ENCODE assay signal across 8 mouse cellular contexts in genomic region chr7:19130657-19131056, GRCm38 (mm10). TPM values are rescaled to one million over a fixed set of nuclear protein-coding genes. Genes with fewer than 3 reads are reported as not detected.
DNase-seq lines count a peak whose midpoint lies in the region; ATAC-seq and TF ChIP-seq lines count a peak whose summit lies in the region.

No protein-coding gene starts in this region.

- H3K27me3 ChIP-seq in kidney, adult 2 months (replicated peaks; ENCODE audit: control insufficient read depth, insufficient read depth, low read length): no peaks in the 10 kb centered on the region
- H3K27me3 ChIP-seq in MEL (ENCODE audit: control insufficient read depth in 1 of 2, insufficient read depth in 2 of 2, low read length in 2 of 2): no peaks in the 10 kb centered on the region
- H3K27me3 ChIP-seq in heart, postnatal 0 days (ENCODE audit: control insufficient read depth, insufficient read depth, low read length): no peaks in the 10 kb centered on the region

- no peak overlapping the region for H3K9ac ChIP-seq in MEL (ENCODE audit: control insufficient read depth, low read depth, low read length, poor library complexity, severe bottlenecking)
- H3K9ac ChIP-seq in heart, postnatal 0 days (replicated peaks; ENCODE audit: low read depth, low read length): peak overlapping the region; percentile 38; the same call in 1 of the 2 replicates

- peaks cover 7% of the 10 kb centered on the region; the same call in 1 of the 2 replicates for H3K4me1 ChIP-seq in kidney, adult 2 months (ENCODE audit: control insufficient read depth, insufficient read depth, low read length)
- peaks cover 0 to 4% of the 10 kb centered on the region in 2 experiments; a peak in 2 of 4 replicates for H3K4me1 ChIP-seq in MEL (ENCODE audit: control insufficient read depth in 1 of 2, insufficient read depth in 2 of 2, low read length in 2 of 2)
- peaks cover 5% of the 10 kb centered on the region; the same call in 1 of the 2 replicates for H3K4me1 ChIP-seq in heart, postnatal 0 days (ENCODE audit: control insufficient read depth, insufficient read depth)

- H3K27ac ChIP-seq in kidney, adult 2 months (ENCODE audit: insufficient read depth, low read depth, low read length): peak overlapping the region; percentile 91; the same call in 1 of the 2 replicates
- no peak overlapping the region for H3K27ac ChIP-seq in MEL (ENCODE audit: control insufficient read depth, low read depth, low read length)
- peak overlapping the region; percentile 83 for H3K27ac ChIP-seq in heart, postnatal 0 days (ENCODE audit: low read depth)

- TF ChIP-seq POLR2A in kidney, adult 2 months (IDR thresholded peaks at IDR 0.05; ENCODE audit: low read depth, low read length): no peak
- TF ChIP-seq POLR2A in MEL (IDR thresholded peaks at IDR 0.05; ENCODE audit: control insufficient read depth in 1 of 2, insufficient read depth in 1 of 2, low read depth in 1 of 2, low read length in 2 of 2, poor library complexity in 1 of 2): no peak

- H3K9me3 ChIP-seq in MEL (replicated peaks; ENCODE audit: insufficient read depth, low read length): no peaks in the 10 kb centered on the region
- H3K9me3 ChIP-seq in heart, postnatal 0 days (replicated peaks; ENCODE audit: control insufficient read depth, low read length): no peaks in the 10 kb centered on the region

- H3K4me2 ChIP-seq in heart, postnatal 0 days (ENCODE audit: low read depth, low read length): peak overlapping the region; percentile 72

- intact Hi-C loops in left cerebral cortex, postnatal 36 days (cut with DNase I): no loop called here

- H3K79me2 ChIP-seq in MEL (ENCODE audit: control insufficient read depth, insufficient read depth, low read length, poor library complexity): no peaks in the 10 kb centered on the region

- H3K4me3 ChIP-seq in kidney, adult 2 months (ENCODE audit: insufficient read depth, low read depth, low read length): no peak overlapping the region
- H3K4me3 ChIP-seq in MEL (ENCODE audit: control insufficient read depth in 1 of 2, insufficient read depth in 1 of 2, low read depth in 2 of 2, low read length in 2 of 2): no peak overlapping the region
- peak overlapping the region; percentile 35 for H3K4me3 ChIP-seq in heart, postnatal 0 days (ENCODE audit: low read depth, low read length)

- DNase-seq in kidney, adult 2 months: no peak
- no peak for DNase-seq in kidney, postnatal 36 days
- peak; percentile 33 for DNase-seq in MEL (ENCODE audit: low read depth, low spot score)
- DNase-seq in heart, postnatal 0 days (ENCODE audit: low spot score): no peak
- DNase-seq in right cerebral cortex, postnatal 25 days: no peak
- no peak for DNase-seq in left cerebral cortex, postnatal 36 days (ENCODE audit: low spot score in 2 of 2)
- no peak for DNase-seq in gastrocnemius, adult 18-20 months (ENCODE audit: low spot score)

- ATAC-seq in heart, postnatal 0 days (ENCODE audit: insufficient read depth, low read depth): no peak
- ATAC-seq in megakaryocyte-erythroid progenitor cell, adult 5-6 weeks (replicated peaks; ENCODE audit: low FRiP score, low TSS enrichment, poor library complexity, severe bottlenecking): 0 out of 2 replicates have a peak, but pooled peaks have one; percentile 36

- no peak for TF ChIP-seq RAD21 in MEL (IDR thresholded peaks at IDR 0.05; ENCODE audit: low read depth, low read length)

- no peaks in the 10 kb centered on the region for H3K36me3 ChIP-seq in kidney, adult 2 months (ENCODE audit: control insufficient read depth, insufficient read depth, low read length)
- 0 out of 4 replicates have a peak, but pooled peaks cover 0 to 2% of the 10 kb centered on the region in 2 experiments for H3K36me3 ChIP-seq in MEL (ENCODE audit: control insufficient read depth in 1 of 2, insufficient read depth in 2 of 2, low read length in 2 of 2)
- H3K36me3 ChIP-seq in heart, postnatal 0 days (replicated peaks; ENCODE audit: control insufficient read depth, insufficient read depth, low read length): peaks cover 9% of the 10 kb centered on the region

- TF ChIP-seq CTCF in kidney, adult 2 months (conservative IDR thresholded peaks at IDR 0.05; ENCODE audit: insufficient read depth, insufficient read length, low read depth, low read length): 0 out of 2 replicates have a peak, but pooled peaks have one; percentile 3
- peak in 2 of 3 experiments; percentile 11 to 23; a peak in 2 of 6 replicates for TF ChIP-seq CTCF in MEL (IDR thresholded peaks at IDR 0.05 in 2 of 3, conservative IDR thresholded peaks at IDR 0.05 in 1 of 3; ENCODE audit: control insufficient read depth in 1 of 3, insufficient read depth in 1 of 3, low read depth in 2 of 3, low read length in 3 of 3, poor library complexity in 1 of 3, severe bottlenecking in 1 of 3)
- TF ChIP-seq CTCF in heart, postnatal 0 days (IDR thresholded peaks at IDR 0.05; ENCODE audit: low read depth): no peak

- no peak for TF ChIP-seq EP300 in MEL (IDR thresholded peaks at IDR 0.05; ENCODE audit: low read depth in 1 of 2, low read length in 2 of 2)
- no peak for TF ChIP-seq EP300 in heart, postnatal 0 days (IDR thresholded peaks at IDR 0.05; ENCODE audit: low read depth)

- 19% methylated on average over 4 of the region's 4 CpGs for WGBS in kidney, adult 2 months
- WGBS in heart, postnatal 0 days: 12% methylated on average over 4 of the region's 4 CpGs

TF ChIP-seq in MEL, 35 proteins besides CTCF, POLR2A, EP300 and RAD21 (continues in another document):
- TF ChIP-seq ZNF384 (IDR thresholded peaks at IDR 0.05; ENCODE audit: low read depth, low read length) (no peak), MXI1 (IDR thresholded peaks at IDR 0.05; ENCODE audit: low read depth, low read length) (no peak)

RNA-seq across cellular contexts. Expression of gene Fbxo46, which starts 11.0 kb away (rescaled TPM):
- 9.2 and 9.5 TPM in 2 replicates for polyA plus RNA-seq in kidney, adult 2 months (2012; rRNA removed)
- total RNA-seq in MEL (2012; rRNA removed): 11.5 and 13.7 TPM in 2 replicates
- 10 to 100 TPM in 1 of 2 experiments, not detected in 1; 10.1 TPM for polyA plus RNA-seq in MEL (2012; ENCODE audit: insufficient read depth in 1 of 2, insufficient read length in 2 of 2, low read depth in 1 of 2, low replicate concordance in 2 of 2, missing spikeins in 1 of 2)
- 13.1 and 13.2 TPM in 2 replicates for total RNA-seq in heart, postnatal 0 days (2014; rRNA removed; ENCODE audit: low replicate concordance)
- 4.9 and 6.2 TPM in 2 replicates for polyA plus RNA-seq in heart, postnatal 0 days (2015; fragmentation: Nextera tagmentation; extraction: Ambion mirVana)
- total RNA-seq in megakaryocyte-erythroid progenitor cell, adult 5-6 weeks (2014; fragmentation: Nextera tagmentation): 6.3 and 8.6 TPM in 2 replicates
- 6.1 and 7.8 TPM in 2 replicates for total RNA-seq in megakaryocyte-erythroid progenitor cell, adult 5-6 weeks (2017)
- total RNA-seq in left cerebral cortex, postnatal 36 days (2021): 10 to 100 TPM; 14.0 to 14.3 TPM
- 1 to 10 TPM; 2.2 to 2.6 TPM for total RNA-seq in gastrocnemius, adult 18-20 months (2021)

RNA-seq across cellular contexts. Expression of gene Gm4969, which starts 12.5 kb away (rescaled TPM):
- polyA plus RNA-seq in kidney, adult 2 months (2012; rRNA removed): 0.03 and 0.04 TPM in 2 replicates
- total RNA-seq in MEL (2012; rRNA removed): not detected in 2 replicates
- not detected for polyA plus RNA-seq in MEL (2012; ENCODE audit: insufficient read depth in 1 of 2, insufficient read length in 2 of 2, low read depth in 1 of 2, low replicate concordance in 2 of 2, missing spikeins in 1 of 2)
- 0.19 and 0.69 TPM in 2 replicates for total RNA-seq in heart, postnatal 0 days (2014; rRNA removed; ENCODE audit: low replicate concordance)
- 0.21 and 0.38 TPM in 2 replicates for polyA plus RNA-seq in heart, postnatal 0 days (2015; fragmentation: Nextera tagmentation; extraction: Ambion mirVana)
- 0.22 and 0.35 TPM in 2 replicates for total RNA-seq in megakaryocyte-erythroid progenitor cell, adult 5-6 weeks (2014; fragmentation: Nextera tagmentation)
- total RNA-seq in megakaryocyte-erythroid progenitor cell, adult 5-6 weeks (2017): 0.65 TPM in 1 of 2 replicates, not detected in the other
- under 1 TPM; 0.37 to 0.41 TPM for total RNA-seq in left cerebral cortex, postnatal 36 days (2021)
- not detected for total RNA-seq in gastrocnemius, adult 18-20 months (2021)

RNA-seq across cellular contexts. Expression of gene Qpctl, which starts 18.4 kb away (rescaled TPM):
- polyA plus RNA-seq in kidney, adult 2 months (2012; rRNA removed): 11.9 and 12.1 TPM in 2 replicates
- total RNA-seq in MEL (2012; rRNA removed): 3.1 and 3.4 TPM in 2 replicates
- 1 to 10 TPM in 1 of 2 experiments, not detected in 1; 6.5 TPM for polyA plus RNA-seq in MEL (2012; ENCODE audit: insufficient read depth in 1 of 2, insufficient read length in 2 of 2, low read depth in 1 of 2, low replicate concordance in 2 of 2, missing spikeins in 1 of 2)
- 4.4 and 4.9 TPM in 2 replicates for total RNA-seq in heart, postnatal 0 days (2014; rRNA removed; ENCODE audit: low replicate concordance)
- polyA plus RNA-seq in heart, postnatal 0 days (2015; fragmentation: Nextera tagmentation; extraction: Ambion mirVana): 7.3 and 7.9 TPM in 2 replicates
- total RNA-seq in megakaryocyte-erythroid progenitor cell, adult 5-6 weeks (2014; fragmentation: Nextera tagmentation): 2.4 and 5.1 TPM in 2 replicates
- total RNA-seq in megakaryocyte-erythroid progenitor cell, adult 5-6 weeks (2017): 1.1 and 5.5 TPM in 2 replicates
- 10 to 100 TPM; 14.6 to 17.3 TPM for total RNA-seq in left cerebral cortex, postnatal 36 days (2021)
- 1 to 10 TPM; 1.9 to 2.0 TPM for total RNA-seq in gastrocnemius, adult 18-20 months (2021)

RNA-seq across cellular contexts. Expression of gene Snrpd2, which starts 18.9 kb away (rescaled TPM):
- polyA plus RNA-seq in kidney, adult 2 months (2012; rRNA removed): 34.8 and 42.2 TPM in 2 replicates
- 333 and 345 TPM in 2 replicates for total RNA-seq in MEL (2012; rRNA removed)
- polyA plus RNA-seq in MEL (2012; ENCODE audit: insufficient read depth in 1 of 2, insufficient read length in 2 of 2, low read depth in 1 of 2, low replicate concordance in 2 of 2, missing spikeins in 1 of 2): 100 to 1,000 TPM in 1 of 2 experiments, not detected in 1; 234 TPM
- 43.5 and 45.6 TPM in 2 replicates for total RNA-seq in heart, postnatal 0 days (2014; rRNA removed; ENCODE audit: low replicate concordance)
- polyA plus RNA-seq in heart, postnatal 0 days (2015; fragmentation: Nextera tagmentation; extraction: Ambion mirVana): 84.9 and 89.8 TPM in 2 replicates
- 146 and 165 TPM in 2 replicates for total RNA-seq in megakaryocyte-erythroid progenitor cell, adult 5-6 weeks (2014; fragmentation: Nextera tagmentation)
- total RNA-seq in megakaryocyte-erythroid progenitor cell, adult 5-6 weeks (2017): 80.7 and 93.4 TPM in 2 replicates
- total RNA-seq in left cerebral cortex, postnatal 36 days (2021): 10 to 100 TPM; 70.3 to 76.0 TPM
- total RNA-seq in gastrocnemius, adult 18-20 months (2021): 10 to 100 TPM; 50.5 to 55.4 TPM

RNA-seq across cellular contexts. Expression of gene Gipr, which starts 35.3 kb away (rescaled TPM):
- 0.13 and 0.20 TPM in 2 replicates for polyA plus RNA-seq in kidney, adult 2 months (2012; rRNA removed)
- total RNA-seq in MEL (2012; rRNA removed): 0.49 and 0.65 TPM in 2 replicates
- 1 to 10 TPM in 1 of 2 experiments, not detected in 1; 2.1 TPM for polyA plus RNA-seq in MEL (2012; ENCODE audit: insufficient read depth in 1 of 2, insufficient read length in 2 of 2, low read depth in 1 of 2, low replicate concordance in 2 of 2, missing spikeins in 1 of 2)
- 24.9 and 27.6 TPM in 2 replicates for total RNA-seq in heart, postnatal 0 days (2014; rRNA removed; ENCODE audit: low replicate concordance)
- 5.4 and 7.0 TPM in 2 replicates for polyA plus RNA-seq in heart, postnatal 0 days (2015; fragmentation: Nextera tagmentation; extraction: Ambion mirVana)
- total RNA-seq in megakaryocyte-erythroid progenitor cell, adult 5-6 weeks (2014; fragmentation: Nextera tagmentation): not detected in 2 replicates
- 0.95 TPM in 1 of 2 replicates, not detected in the other for total RNA-seq in megakaryocyte-erythroid progenitor cell, adult 5-6 weeks (2017)
- total RNA-seq in left cerebral cortex, postnatal 36 days (2021): 1 to 10 TPM in 1 of 2 experiments, under 1 TPM in 1; 0.89 to 2.6 TPM
- not detected for total RNA-seq in gastrocnemius, adult 18-20 months (2021)
